Mouse (Mus musculus): ENCODE results near the gene Piezo1.
"Not testable (repeated sequence)": the region's sequence is repeated elsewhere in the genome, so short reads cannot be mapped to it uniquely, and the experiment has no call there.

Piezo1 gene

DNA sequence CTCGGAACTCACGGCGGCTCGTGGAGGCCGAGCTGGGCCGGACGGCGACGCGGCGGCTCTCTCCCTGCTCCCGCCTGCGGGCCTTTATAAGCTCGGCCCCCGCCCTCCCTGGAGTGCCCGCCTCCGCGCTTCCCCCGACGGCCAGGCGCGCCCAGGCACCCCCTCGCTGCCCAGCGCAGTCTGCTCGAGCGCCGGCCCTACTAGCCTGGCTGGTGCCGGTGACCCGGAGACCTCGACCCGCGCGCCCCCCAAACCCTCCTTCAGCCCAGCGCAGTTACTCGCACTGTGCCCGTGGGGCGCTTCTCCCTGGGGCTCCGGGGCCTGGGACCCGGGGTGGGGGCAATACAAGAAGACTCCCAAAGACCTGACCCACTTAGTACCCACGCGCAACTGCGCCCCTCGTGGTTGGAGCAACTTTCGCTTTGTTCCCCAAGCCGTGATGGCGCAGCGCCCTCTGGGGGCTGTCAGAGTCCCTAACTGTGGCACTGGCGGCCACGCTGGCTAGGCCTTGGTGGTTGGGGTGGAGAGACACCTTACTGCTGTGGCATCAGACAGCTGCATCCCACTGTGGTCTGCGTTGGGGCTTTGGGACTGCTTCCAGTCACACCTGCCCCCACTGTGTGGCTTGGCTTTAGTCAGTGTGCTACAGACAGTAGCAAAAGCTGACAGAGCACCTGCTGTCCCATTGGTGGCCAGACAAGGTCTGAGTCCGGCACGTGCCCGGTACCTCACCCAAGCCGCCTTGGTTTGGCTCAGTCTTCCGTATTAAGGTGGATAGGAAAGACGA lies at the start of gene Piezo1:
Gene Piezo1 (minus strand): TSS at position 65 of the 787 bp plus-strand sequence.
- peak; percentile 85 to 88 for DNase-seq

GRCm38 (mm10) chr8:122600666-122601065 lies 49.5 kb upstream of the Piezo1 start:
- no peak for DNase-seq

DNA sequence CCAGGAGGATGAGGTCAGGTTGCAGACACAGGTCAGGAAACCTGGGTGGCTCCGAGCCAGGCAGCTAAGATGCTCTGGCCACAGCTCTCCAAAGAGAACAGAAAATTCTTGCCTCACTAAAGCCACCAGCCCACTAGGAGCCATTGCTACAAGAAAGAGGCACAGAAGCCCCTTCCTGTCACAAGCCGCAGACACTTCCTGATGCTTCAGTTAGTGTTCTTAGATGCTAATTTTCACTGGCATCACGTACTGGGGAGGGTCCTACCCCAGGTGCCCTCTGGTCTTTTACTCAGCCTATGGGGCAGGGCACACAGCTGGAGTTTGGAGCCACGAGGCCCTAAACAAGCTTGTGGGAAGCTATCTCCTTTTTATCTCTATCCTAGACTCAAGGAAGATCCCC lies 44.9 kb upstream of the Piezo1 start:
- no peak for DNase-seq

- no peak for DNase-seq
Observed at GRCm38 (mm10) chr8:122593783-122594507, 42.8 kb upstream of the Piezo1 start.

DNA sequence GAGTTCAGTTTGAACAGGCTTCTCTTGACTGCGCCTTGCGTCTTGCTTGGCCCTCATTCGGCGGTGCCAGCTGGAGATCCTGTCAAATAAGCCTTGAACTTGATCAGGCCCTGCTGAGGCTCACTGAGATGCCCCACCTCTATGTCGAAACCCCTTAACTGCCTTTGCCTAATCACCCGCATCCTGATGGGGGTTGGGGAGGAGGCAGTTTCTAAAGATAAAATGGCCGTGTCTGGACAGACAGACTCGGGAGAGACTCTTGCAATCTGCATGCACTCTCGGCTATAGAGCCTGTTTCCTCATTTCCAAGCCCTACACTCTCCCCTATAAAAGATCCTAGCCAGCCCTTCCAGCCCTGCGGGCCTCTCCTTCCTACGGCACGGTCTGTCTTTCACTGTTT lies 42.1 kb upstream of the Piezo1 start:
- DNase-seq, result no peak

GRCm38 (mm10) chr8:122586749-122587148 lies 35.6 kb upstream of the Piezo1 start:
- DNase-seq, result no peak

GRCm38 (mm10) chr8:122586171-122586570 lies 35.0 kb upstream of the Piezo1 start:
- DNase-seq, result no peak

- DNase-seq, result no peak
Observed at GRCm38 (mm10) chr8:122585411-122585891, 34.3 kb upstream of the Piezo1 start.

DNA sequence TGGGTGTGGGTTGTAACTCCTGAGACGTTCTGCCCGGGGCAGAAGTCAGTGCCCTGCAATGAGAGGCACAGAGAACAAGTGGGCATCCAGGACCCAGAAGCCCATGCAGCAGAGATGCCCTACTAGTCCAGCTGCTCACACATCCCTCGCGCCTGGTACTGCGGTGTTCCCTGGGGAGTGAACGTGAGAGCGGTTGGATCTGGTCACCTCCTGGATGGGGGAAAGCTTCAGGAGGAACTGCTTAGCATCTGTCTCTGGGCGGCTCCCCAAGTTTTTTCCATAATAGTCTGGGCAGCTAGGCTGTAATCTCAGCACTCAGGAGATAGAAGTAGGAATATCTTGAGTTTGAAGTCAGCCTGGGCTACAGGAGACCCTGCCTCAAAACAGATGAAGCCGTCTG lies 33.9 kb upstream of the Piezo1 start:
- DNase-seq, result no peak

DNA sequence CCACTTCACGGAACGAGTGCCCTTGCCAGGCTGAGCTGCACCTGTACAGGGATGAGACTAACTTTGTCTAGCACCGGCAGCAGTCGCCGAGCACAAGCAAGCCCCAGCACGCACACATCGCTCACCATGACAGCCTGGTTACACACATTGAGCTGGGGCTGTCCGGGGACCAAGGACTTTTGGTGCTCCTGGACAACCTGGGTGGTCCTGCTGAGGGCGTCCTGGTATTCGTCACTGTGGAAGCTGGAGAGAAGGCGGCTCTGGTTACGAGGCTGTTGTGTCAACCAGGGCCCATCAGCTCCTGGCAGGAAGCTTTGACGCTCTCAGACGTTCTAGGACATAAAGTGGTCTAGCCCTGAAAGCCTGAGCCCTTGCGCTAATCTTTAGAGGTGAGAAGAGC lies 29.8 kb upstream of the Piezo1 start:
- no peak for DNase-seq

DNA sequence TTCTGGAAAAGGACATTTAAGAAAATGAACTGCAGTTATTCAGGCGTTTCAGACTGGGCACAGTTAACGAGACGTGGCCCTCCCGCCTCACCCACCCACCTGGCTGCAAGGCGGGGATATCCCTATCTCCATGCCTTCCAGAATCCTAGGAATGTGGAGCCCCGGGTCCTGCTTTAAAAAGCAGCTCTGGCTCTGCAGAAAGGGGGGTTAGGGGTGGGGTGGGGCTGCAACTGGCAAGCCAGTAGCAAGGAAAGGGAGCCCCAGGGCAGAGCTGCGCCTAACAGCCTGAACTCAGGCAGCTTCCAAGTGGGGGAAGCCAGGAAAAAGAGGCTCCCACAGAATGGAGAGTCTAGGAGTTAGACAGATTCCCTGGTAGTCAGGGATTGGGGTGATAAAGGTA lies 28.1 kb upstream of the Piezo1 start:
- no peak for DNase-seq

DNA sequence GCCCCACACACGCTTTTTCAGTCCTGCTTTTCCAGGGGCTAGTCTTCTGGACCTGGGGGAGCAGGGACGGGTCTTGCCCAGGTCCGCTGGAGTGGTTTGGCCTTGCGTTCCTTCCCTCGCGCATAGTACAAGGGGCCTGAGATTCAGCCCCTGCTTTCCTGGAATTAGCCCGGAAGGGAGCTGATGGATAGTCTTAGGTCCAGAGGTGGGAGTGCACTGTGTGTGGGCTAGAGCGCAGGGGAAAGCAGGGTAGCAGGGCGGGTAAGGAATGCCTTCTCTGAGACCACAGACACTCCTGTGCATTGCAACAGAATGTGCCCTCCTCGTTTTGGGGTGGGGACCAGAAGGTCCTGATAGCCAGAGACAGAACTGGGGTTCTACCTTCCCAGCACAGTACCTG lies 26.0 kb upstream of the Piezo1 start:
- DNase-seq, result no peak

DNA sequence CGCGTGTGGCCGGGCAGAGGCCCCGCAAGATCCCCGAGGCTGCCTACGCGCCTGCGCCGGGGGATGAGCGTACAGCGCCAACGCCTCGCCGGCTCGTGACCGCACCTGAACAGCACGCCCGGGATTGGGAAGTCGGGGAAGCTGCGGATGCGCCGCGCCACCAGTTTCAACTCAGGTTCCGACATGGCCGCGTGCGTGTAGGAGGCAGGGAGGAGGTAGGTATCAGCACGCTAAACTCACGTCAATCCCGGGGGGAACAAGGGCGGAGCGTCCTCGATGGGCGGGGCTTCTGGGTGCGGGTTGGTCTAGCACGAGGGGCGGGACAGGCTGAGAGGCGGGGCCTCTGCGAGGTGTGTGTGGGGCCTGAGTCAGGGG lies 25.5 kb upstream of the Piezo1 start, which contains the start of gene Aprt:
Gene Aprt (minus strand): TSS at position 262 of the 375 bp plus-strand sequence.
- DNase-seq, result peak; percentile 91 to 95

DNA sequence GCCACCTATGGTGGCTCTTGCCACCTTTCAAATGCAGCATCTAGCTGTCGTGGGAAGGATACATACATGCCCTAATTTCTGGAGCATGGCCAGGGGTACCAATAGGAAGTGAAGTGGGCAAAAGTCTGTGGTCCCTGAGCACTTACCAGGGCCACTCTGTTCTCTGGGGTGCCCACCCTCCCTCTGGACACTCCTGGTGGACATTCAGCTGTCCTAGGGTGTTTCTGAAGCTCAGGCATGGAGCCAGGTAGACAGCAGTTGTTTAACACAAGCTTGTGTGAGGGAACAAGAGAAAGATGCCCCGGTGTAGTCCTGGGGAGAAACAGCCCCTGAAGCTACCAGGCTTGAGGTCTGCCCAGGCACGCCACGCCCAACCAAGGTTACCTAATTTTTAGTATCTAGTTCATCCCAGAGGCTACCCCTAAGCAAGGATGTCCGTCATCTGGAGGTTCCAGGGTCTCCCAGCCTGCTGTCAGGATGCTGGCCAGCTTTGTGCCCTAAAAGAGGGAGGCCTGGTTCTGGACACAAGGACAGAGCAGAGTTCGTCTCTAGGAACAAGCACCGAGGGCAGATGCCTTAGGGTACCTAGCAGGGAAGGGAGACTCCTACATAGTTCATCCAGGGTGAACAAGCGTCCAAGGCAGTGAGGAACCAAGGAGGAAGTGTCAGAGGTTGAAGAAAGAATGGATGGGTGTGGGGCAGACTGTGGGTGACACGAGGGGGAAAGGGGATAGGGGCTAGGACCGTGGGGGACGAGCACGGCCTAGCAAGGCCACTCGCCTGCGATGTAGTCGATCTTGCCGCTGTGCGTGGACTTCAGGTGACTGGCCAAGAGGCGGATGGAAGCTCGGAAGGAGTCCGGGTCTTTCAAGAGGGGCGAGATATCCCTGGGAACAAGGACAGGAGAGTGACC lies 24.9 kb upstream of the Piezo1 start:
- no peak for DNase-seq

DNA sequence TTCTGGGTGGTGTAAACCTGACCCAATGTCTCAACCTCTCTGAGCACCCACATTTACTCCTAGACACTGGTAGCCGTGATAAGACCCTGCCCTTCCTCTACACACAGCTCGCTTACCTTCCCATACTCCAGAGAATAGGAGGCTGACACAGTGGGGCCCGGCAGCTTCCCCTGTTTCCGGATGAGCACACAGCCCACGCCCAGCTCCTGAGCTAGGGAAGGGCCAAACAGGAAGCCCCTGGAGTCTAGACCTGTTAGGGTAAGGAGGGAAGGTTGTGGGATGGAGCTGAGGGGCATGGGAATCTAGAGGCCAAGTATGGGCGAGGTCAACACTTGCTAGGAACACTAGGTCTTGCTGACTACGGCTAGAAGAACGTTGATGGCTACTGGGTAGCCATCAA lies 24.2 kb upstream of the Piezo1 start:
- no peak for DNase-seq

- no peak for DNase-seq
Observed at GRCm38 (mm10) chr8:122574667-122575251, 23.6 kb upstream of the Piezo1 start.

DNA sequence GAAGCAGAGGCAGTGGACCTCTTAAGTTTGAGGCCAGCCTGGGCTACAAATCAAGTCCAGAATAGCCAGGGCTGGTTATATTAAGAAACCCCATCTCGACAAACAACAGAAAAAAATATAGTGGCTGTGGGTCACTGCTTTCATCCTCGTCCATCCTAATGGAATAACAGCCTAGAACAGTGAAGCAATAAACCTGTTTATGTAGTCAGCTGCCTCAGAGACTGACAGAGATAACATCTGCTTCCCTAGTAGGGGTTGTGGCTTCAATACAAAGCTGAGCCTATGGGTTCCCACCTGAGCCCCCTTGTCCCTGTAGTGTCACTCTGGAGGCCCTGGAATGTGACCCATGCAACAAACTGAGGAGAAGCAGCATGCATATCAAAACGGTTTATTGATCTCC lies 23.1 kb upstream of the Piezo1 start:
- DNase-seq, result no peak

DNA sequence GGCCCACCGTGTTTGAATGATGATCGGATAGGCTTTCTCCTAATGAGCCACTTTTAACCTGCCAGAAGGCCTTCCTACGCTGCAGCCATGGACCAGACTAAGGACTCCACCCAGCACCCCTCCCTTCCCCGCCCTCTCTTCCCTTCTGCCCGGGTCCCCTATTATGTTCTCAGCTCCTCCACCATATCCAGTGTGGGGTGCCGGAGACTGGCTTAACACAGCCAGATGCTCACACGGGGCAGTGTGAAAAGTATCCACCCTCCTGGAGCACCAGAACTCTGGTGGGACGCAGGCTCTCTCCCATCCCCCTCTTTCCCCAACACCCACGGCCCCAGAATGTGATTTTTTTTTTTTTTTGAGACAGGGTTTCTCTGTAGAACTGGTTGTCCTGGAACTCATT lies 22.4 kb upstream of the Piezo1 start:
- DNase-seq, result no peak

DNA sequence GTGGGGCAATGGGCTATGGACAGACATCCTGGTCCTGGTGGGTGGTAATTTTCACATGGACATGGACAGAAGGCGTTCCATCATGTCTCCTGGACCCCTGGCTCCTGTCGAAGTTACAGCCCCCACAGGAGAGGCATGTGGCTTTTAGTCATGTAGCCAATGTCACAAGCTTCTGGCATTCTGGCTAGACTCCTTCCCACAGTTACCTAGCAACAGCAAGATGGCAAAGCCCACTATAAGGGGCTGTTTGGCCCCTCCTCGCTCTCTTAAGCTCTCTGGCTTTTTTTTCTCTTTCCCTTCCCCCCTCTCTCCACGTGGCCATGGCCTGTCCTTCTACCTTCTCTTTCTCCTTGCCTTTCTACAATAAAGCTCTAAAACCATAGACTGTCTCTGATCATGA lies 22.0 kb upstream of the Piezo1 start:
- DNase-seq, result not testable (repeated sequence)

GRCm38 (mm10) chr8:122572751-122573150 lies 21.6 kb upstream of the Piezo1 start:
- DNase-seq, result no peak

DNA sequence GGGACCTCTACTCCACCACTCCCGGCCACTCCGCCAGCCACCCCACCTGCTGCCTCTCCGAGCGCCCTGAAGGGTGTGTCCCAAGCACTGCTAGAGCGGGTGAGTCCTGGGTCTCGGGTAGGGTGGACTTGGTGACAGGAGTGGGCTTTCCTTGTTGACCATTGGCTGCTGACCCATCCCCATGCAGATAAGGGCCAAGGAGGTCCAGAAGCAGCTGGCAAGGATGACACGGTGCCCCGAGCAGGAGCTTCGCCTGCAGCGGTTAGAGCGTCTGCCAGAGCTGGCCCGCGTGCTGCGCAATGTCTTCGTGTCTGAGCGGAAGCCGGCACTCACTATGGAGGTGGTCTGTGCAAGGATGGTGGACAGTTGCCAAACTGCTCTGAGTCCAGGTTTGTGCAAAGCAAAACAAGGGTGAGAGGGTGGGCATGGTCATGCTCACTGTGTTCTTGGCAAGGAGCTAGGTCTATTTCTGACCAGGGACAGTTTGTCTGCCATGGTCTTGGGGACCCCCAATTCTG lies 20.7 kb upstream of the Piezo1 start:
- DNase-seq, result no peak

- no peak for DNase-seq
Observed at GRCm38 (mm10) chr8:122571153-122571552, 20.0 kb upstream of the Piezo1 start.

Data from thymus, adult 18-20 months (tissue).